Mouse (Mus musculus) E14TG2a.4 (cell line): ENCODE measurements around the gene C1qb.

ENCODE experiments used
- CTCF ChIP-seq: conservative IDR thresholded peaks from 2 replicates; pipeline ENCODE4 v1.5.1; 2014; ENCODE audit warnings: low read length
- NANOG ChIP-seq: IDR thresholded peaks from 2 replicates; pipeline ENCODE4 v1.6.1; 2014; ENCODE audit warnings: borderline replicate concordance, low read length, mixed read lengths
- POU5F1 ChIP-seq: IDR thresholded peaks from 2 replicates; pipeline ENCODE4 v1.6.1; 2014; ENCODE audit warnings: low read length, borderline replicate concordance

GRCm38 (mm10) chr4:136894821-136895220 lies 8.8 kb upstream of the C1qb start:
- no peak for TF ChIP-seq CTCF
- TF ChIP-seq NANOG = no peak
- no peak for TF ChIP-seq POU5F1
